Comparison of ENCODE assay signal across 24 mouse cellular contexts in genomic region chr10:93721625-93722337, GRCm38 (mm10).
A peak's percentile ranks its signal among the peaks of the same experiment; 100 is the strongest.
DNase-seq lines count a peak whose midpoint lies in the region; ATAC-seq and TF ChIP-seq lines count a peak whose summit lies in the region.
"Had no signal": no experiment of that assay in that cellular context is flagged by ENCODE, and none has a peak within 500 bp of the region (broad histone marks: within the 10 kb centered on the region; RNA-seq: fewer than 3 reads in every experiment).

No protein-coding gene starts in this region.

- no peak overlapping the region for H3K4me2 ChIP-seq in liver, embryonic 13.5 days
- H3K4me2 ChIP-seq in hindbrain, embryonic 11.5 days (replicated peaks; ENCODE audit: low read depth, low read length), result no peak overlapping the region
- H3K4me2 ChIP-seq: embryonic facial prominence, embryonic 12.5 days; forebrain, embryonic 13.5 days; heart, embryonic 13.5 days; hindbrain, embryonic 12.5 days had no signal

- TF ChIP-seq POLR2A in MEL (IDR thresholded peaks at IDR 0.05; ENCODE audit: control insufficient read depth in 1 of 2, insufficient read depth in 1 of 2, low read depth in 1 of 2, low read length in 2 of 2, poor library complexity in 1 of 2), result no peak

- no peaks in the 10 kb centered on the region; a peak in 1 of 4 replicates for H3K27me3 ChIP-seq in MEL (ENCODE audit: control insufficient read depth in 1 of 2, insufficient read depth in 2 of 2, low read length in 2 of 2)
- no peaks in the 10 kb centered on the region for H3K27me3 ChIP-seq in liver, embryonic 13.5 days
- no peaks in the 10 kb centered on the region for H3K27me3 ChIP-seq in hindbrain, embryonic 11.5 days (ENCODE audit: control insufficient read depth, insufficient read depth, low read length)
- H3K27me3 ChIP-seq: embryonic facial prominence, embryonic 12.5 days; forebrain, embryonic 13.5 days; heart, embryonic 13.5 days; hindbrain, embryonic 12.5 days; Patski had no signal

- 37% methylated on average over 5 of the region's 5 CpGs for WGBS in liver, embryonic 13.5 days (ENCODE audit: insufficient replicate concordance)
- 87% methylated on average over 5 of the region's 5 CpGs for WGBS in hindbrain, embryonic 11.5 days

- H3K9me3 ChIP-seq in MEL (replicated peaks; ENCODE audit: insufficient read depth, low read length), result no peaks in the 10 kb centered on the region
- H3K9me3 ChIP-seq in liver, embryonic 13.5 days (replicated peaks), result no peaks in the 10 kb centered on the region
- no peaks in the 10 kb centered on the region for H3K9me3 ChIP-seq in hindbrain, embryonic 11.5 days (ENCODE audit: control insufficient read depth, low read length)
- H3K9me3 ChIP-seq: embryonic facial prominence, embryonic 12.5 days; forebrain, embryonic 13.5 days; heart, embryonic 13.5 days; hindbrain, embryonic 12.5 days had no signal

- H3K36me3 ChIP-seq in MEL (ENCODE audit: control insufficient read depth in 1 of 2, insufficient read depth in 2 of 2, low read length in 2 of 2), result peaks cover 0 to 7% of the 10 kb centered on the region in 2 experiments; a peak in 2 of 4 replicates
- H3K36me3 ChIP-seq in liver, embryonic 13.5 days, result no peaks in the 10 kb centered on the region
- H3K36me3 ChIP-seq in hindbrain, embryonic 11.5 days (ENCODE audit: control insufficient read depth, insufficient read depth, low read length), result no peaks in the 10 kb centered on the region
- H3K36me3 ChIP-seq: embryonic facial prominence, embryonic 12.5 days; heart, embryonic 13.5 days had no signal

- no peak for TF ChIP-seq CTCF in MEL (IDR thresholded peaks at IDR 0.05 in 2 of 3, conservative IDR thresholded peaks at IDR 0.05 in 1 of 3; ENCODE audit: control insufficient read depth in 1 of 3, insufficient read depth in 1 of 3, low read depth in 2 of 3, low read length in 3 of 3, poor library complexity in 1 of 3, severe bottlenecking in 1 of 3)

- peak; percentile 75 for ATAC-seq in erythroblast, adult 5-6 weeks (replicated peaks; ENCODE audit: low FRiP score, poor library complexity, severe bottlenecking)
- peak; percentile 74 for ATAC-seq in liver, embryonic 13.5 days (ENCODE audit: low read depth)
- ATAC-seq in megakaryocyte progenitor cell, adult 5-6 weeks (replicated peaks; ENCODE audit: poor library complexity), result peak; percentile 49; the same call in 1 of the 2 replicates
- ATAC-seq in hindbrain, embryonic 11.5 days (ENCODE audit: low FRiP score), result no peak
- ATAC-seq: activated CD4-positive, CD25-positive, alpha-beta regulatory T cell, adult 4 months; forebrain, embryonic 13.5 days; forebrain, postnatal 0 days; hindbrain, embryonic 16.5 days; inflammation-experienced regulatory T-cells, adult 6 months; Patski had no signal

- TF ChIP-seq EP300 in MEL (IDR thresholded peaks at IDR 0.05; ENCODE audit: low read depth in 1 of 2, low read length in 2 of 2), result no peak

- TF ChIP-seq RAD21 in MEL (IDR thresholded peaks at IDR 0.05; ENCODE audit: low read depth, low read length), result no peak

- H3K4me1 ChIP-seq in MEL (ENCODE audit: control insufficient read depth in 1 of 2, insufficient read depth in 2 of 2, low read length in 2 of 2), result peaks cover 0 to 1% of the 10 kb centered on the region in 2 experiments; a peak in 1 of 4 replicates
- H3K4me1 ChIP-seq in liver, embryonic 13.5 days (replicated peaks), result peaks cover 33% of the 10 kb centered on the region
- H3K4me1 ChIP-seq in hindbrain, embryonic 11.5 days (replicated peaks; ENCODE audit: control insufficient read depth, insufficient read depth, low read length), result 0 out of 2 replicates have a peak, but pooled peaks cover 3% of the 10 kb centered on the region

- H3K27ac ChIP-seq in MEL (ENCODE audit: control insufficient read depth, low read depth, low read length), result no peak overlapping the region
- peak overlapping the region; percentile 61 for H3K27ac ChIP-seq in liver, embryonic 13.5 days
- H3K27ac ChIP-seq in hindbrain, embryonic 11.5 days (ENCODE audit: low read depth, low read length), result no peak overlapping the region
- H3K27ac ChIP-seq: embryonic facial prominence, embryonic 12.5 days; forebrain, embryonic 13.5 days; heart, embryonic 13.5 days; hindbrain, embryonic 12.5 days had no signal

- H3K4me3 ChIP-seq in MEL (ENCODE audit: control insufficient read depth in 1 of 2, insufficient read depth in 1 of 2, low read depth in 2 of 2, low read length in 2 of 2), result no peak overlapping the region
- H3K4me3 ChIP-seq in liver, embryonic 13.5 days (replicated peaks), result no peak overlapping the region
- no peak overlapping the region for H3K4me3 ChIP-seq in hindbrain, embryonic 11.5 days (ENCODE audit: low read depth, low read length)
- H3K4me3 ChIP-seq: embryonic facial prominence, embryonic 12.5 days; forebrain, embryonic 13.5 days; heart, embryonic 13.5 days; hindbrain, embryonic 12.5 days had no signal

- peak; percentile 26 for DNase-seq in MEL (ENCODE audit: low read depth, low spot score)
- DNase-seq in liver, embryonic 13.5 days, result no peak
- DNase-seq in layer of hippocampus, postnatal 14 days (ENCODE audit: low spot score in 2 of 2), result no peak
- no peak for DNase-seq in lung, postnatal 25 days (ENCODE audit: low spot score)
- no peak for DNase-seq in hindbrain, embryonic 11.5 days (ENCODE audit: low spot score)
- no peak for DNase-seq in adrenal gland, postnatal 14 days
- DNase-seq: adrenal gland, adult 8-10 months; cerebellum, adult 11 months; cerebellum, adult 8-10 months; cerebellum, postnatal 14 days; embryo, embryonic 11 days; forebrain, postnatal 0 days; gastrocnemius, postnatal 14 days; heart, postnatal 36 days had no signal

- no peaks in the 10 kb centered on the region for H3K79me2 ChIP-seq in MEL (ENCODE audit: control insufficient read depth, insufficient read depth, low read length, poor library complexity)

- no peak overlapping the region for H3K9ac ChIP-seq in MEL (ENCODE audit: control insufficient read depth, low read depth, low read length, poor library complexity, severe bottlenecking)
- H3K9ac ChIP-seq in liver, embryonic 13.5 days, result no peak overlapping the region
- H3K9ac ChIP-seq in hindbrain, embryonic 11.5 days (ENCODE audit: low read depth, low read length), result no peak overlapping the region
- H3K9ac ChIP-seq: embryonic facial prominence, embryonic 12.5 days; forebrain, embryonic 13.5 days; forebrain, postnatal 0 days; heart, embryonic 13.5 days; hindbrain, embryonic 12.5 days had no signal

TF ChIP-seq in MEL, 35 proteins besides CTCF, POLR2A, EP300 and RAD21:
- no peak for TF ChIP-seq ZKSCAN1 (IDR thresholded peaks at IDR 0.05; ENCODE audit: low read depth, low read length)
- TF ChIP-seq E2F4 (IDR thresholded peaks at IDR 0.05; ENCODE audit: borderline replicate concordance, low read depth, low read length), result no peak
- 0 out of 2 replicates have a peak, but pooled peaks have one; percentile 23 for TF ChIP-seq MAX (IDR thresholded peaks at IDR 0.05; ENCODE audit: low read length)
- TF ChIP-seq MEF2A (IDR thresholded peaks at IDR 0.05; ENCODE audit: extremely low read depth, insufficient replicate concordance, low read depth, low read length, poor library complexity, severe bottlenecking), result no peak
- TF ChIP-seq GATA1 (IDR thresholded peaks at IDR 0.05; ENCODE audit: low read depth, low read length), result no peak
- no peak for TF ChIP-seq POLR2AphosphoS5 (IDR thresholded peaks at IDR 0.05; ENCODE audit: borderline replicate concordance, low read depth, low read length)
- TF ChIP-seq USF2 (IDR thresholded peaks at IDR 0.05; ENCODE audit: borderline replicate concordance in 1 of 2, insufficient read depth in 1 of 2, low read depth in 1 of 2, low read length in 2 of 2), result 0 out of 4 replicates have a peak, but pooled peaks of 1 of the 2 experiments have one; percentile 41
- TF ChIP-seq ZNF384 (IDR thresholded peaks at IDR 0.05; ENCODE audit: low read depth, low read length), result no peak
- peak; percentile 80 for TF ChIP-seq USF1 (IDR thresholded peaks at IDR 0.05; ENCODE audit: low read depth, low read length)
- TF ChIP-seq CHD2 (IDR thresholded peaks at IDR 0.05; ENCODE audit: low read length), result no peak
- no peak for TF ChIP-seq ELF1 (IDR thresholded peaks at IDR 0.05; ENCODE audit: low read depth, low read length)
